Mouse (Mus musculus) thymus, postnatal 10 days (tissue): Measurements from ENCODE around the gene Slc38a4.

ENCODE experiments used
- DNase-seq, 2 experiments: peaks; one replicate each; pipeline ENCODE4 v3.0.0; 2021; ENCODE audit warnings: low spot score in 2 of 2

Gene Slc38a4

GRCm38 (mm10) chr15:96966326-96966725, 89.4 kb downstream of the Slc38a4 start:
- no peak for DNase-seq

- no peak for DNase-seq
These were observed 92.0 kb downstream of the Slc38a4 start for GRCm38 (mm10) chr15:96963735-96964134.

GRCm38 (mm10) chr15:96963318-96963717, 92.4 kb downstream of the Slc38a4 start:
- DNase-seq, result no peak

GRCm38 (mm10) chr15:96960343-96960742, 95.4 kb downstream of the Slc38a4 start:
- DNase-seq, result no peak

GRCm38 (mm10) chr15:96959247-96959646, 96.5 kb downstream of the Slc38a4 start:
- no peak for DNase-seq

- DNase-seq, result no peak
These were observed 99.1 kb downstream of the Slc38a4 start for GRCm38 (mm10) chr15:96956699-96957098.

- DNase-seq, result no peak
These were observed 101.4 kb downstream of the Slc38a4 start for GRCm38 (mm10) chr15:96954389-96954788.

GRCm38 (mm10) chr15:96953938-96954238, 101.9 kb downstream of the Slc38a4 start:
- DNase-seq, result no peak

GRCm38 (mm10) chr15:96953112-96953937, 102.4 kb downstream of the Slc38a4 start:
- DNase-seq, result peak; percentile 22 to 71

GRCm38 (mm10) chr15:96952488-96952887, 103.3 kb downstream of the Slc38a4 start:
- no peak for DNase-seq

- no peak for DNase-seq
These were observed 104.0 kb downstream of the Slc38a4 start for GRCm38 (mm10) chr15:96951783-96952182.

GRCm38 (mm10) chr15:96948471-96948870, 107.3 kb downstream of the Slc38a4 start:
- peak in 1 of 2 experiments; percentile 55 for DNase-seq
